Mouse (Mus musculus) urinary bladder, postnatal 10 days (tissue): Measurements from ENCODE around the gene Ahcyl2.
"Not testable (repeated sequence)": the region's sequence is repeated elsewhere in the genome, so short reads cannot be mapped to it uniquely, and the experiment has no call there.

ENCODE experiments used
- DNase-seq: peaks from one replicate; pipeline ENCODE4 v3.0.0; 2022; ENCODE audit warnings: low spot score

The Ahcyl2 gene

GRCm38 (mm10) chr6:29767813-29768660 is at the start of gene Ahcyl2:
Ahcyl2 (plus strand) TSS chr6:29768011.
- DNase-seq: peak; percentile 85

GRCm38 (mm10) chr6:29718894-29719329 is 48.9 kb upstream of the Ahcyl2 start:
- no peak for DNase-seq

GRCm38 (mm10) chr6:29721890-29722289 is 45.9 kb upstream of the Ahcyl2 start:
- DNase-seq: no peak

- DNase-seq: no peak
Observed at GRCm38 (mm10) chr6:29726576-29727200, 41.1 kb upstream of the Ahcyl2 start.

- no peak for DNase-seq
Observed at GRCm38 (mm10) chr6:29728035-29728434, 39.8 kb upstream of the Ahcyl2 start.

GRCm38 (mm10) chr6:29729491-29729890 is 38.3 kb upstream of the Ahcyl2 start:
- no peak for DNase-seq

GRCm38 (mm10) chr6:29735336-29735688 is 32.5 kb upstream of the Ahcyl2 start, which contains the start of gene Smo:
Smo (plus strand) TSS chr6:29735503.
- DNase-seq: peak; percentile 37

GRCm38 (mm10) chr6:29735689-29736451 is 31.9 kb upstream of the Ahcyl2 start:
- DNase-seq: no peak

GRCm38 (mm10) chr6:29736610-29737458 is 31.0 kb upstream of the Ahcyl2 start:
- no peak for DNase-seq

GRCm38 (mm10) chr6:29751466-29752152 is 16.2 kb upstream of the Ahcyl2 start:
- no peak for DNase-seq

GRCm38 (mm10) chr6:29753336-29753735 is 14.5 kb upstream of the Ahcyl2 start:
- no peak for DNase-seq

- DNase-seq: no peak
Observed at GRCm38 (mm10) chr6:29756001-29756400, 11.8 kb upstream of the Ahcyl2 start.

GRCm38 (mm10) chr6:29756476-29756875 is 11.3 kb upstream of the Ahcyl2 start:
- no peak for DNase-seq

- peak; percentile 26 for DNase-seq
Observed at GRCm38 (mm10) chr6:29758417-29758816, 9.4 kb upstream of the Ahcyl2 start.

- no peak for DNase-seq
Observed at GRCm38 (mm10) chr6:29759012-29759679, 8.7 kb upstream of the Ahcyl2 start.

- DNase-seq: not testable (repeated sequence)
Observed at GRCm38 (mm10) chr6:29760397-29760796, 7.4 kb upstream of the Ahcyl2 start.

GRCm38 (mm10) chr6:29761282-29761681 is 6.5 kb upstream of the Ahcyl2 start:
- DNase-seq: no peak

GRCm38 (mm10) chr6:29762524-29762923 is 5.3 kb upstream of the Ahcyl2 start:
- DNase-seq: no peak

GRCm38 (mm10) chr6:29766874-29767273 is 937 bp upstream of the Ahcyl2 start:
- no peak for DNase-seq

GRCm38 (mm10) chr6:29768791-29769441 is 1.1 kb downstream of the Ahcyl2 start:
- no peak for DNase-seq
